23 mouse cellular contexts compared by ENCODE assay signal in genomic region chr2:174119259-174119658, GRCm38 (mm10). TPM values are rescaled to one million over a fixed set of nuclear protein-coding genes. Genes with fewer than 3 reads are reported as not detected.
DNase-seq lines count a peak whose midpoint lies in the region; ATAC-seq and TF ChIP-seq lines count a peak whose summit lies in the region.
"Had no signal": no experiment of that assay in that cellular context is flagged by ENCODE, and none has a peak within 500 bp of the region (broad histone marks: within the 10 kb centered on the region; RNA-seq: fewer than 3 reads in every experiment).

No protein-coding gene starts in this region.

- 91% methylated on average over 11 of the region's 11 CpGs for WGBS in heart, embryonic 10.5 days
- WGBS in neural tube, embryonic 11.5 days = 93% methylated on average over 11 of the region's 11 CpGs
- 96% methylated on average over 11 of the region's 11 CpGs for WGBS in olfactory bulb, adult 2 months
- 95% methylated on average over 11 of the region's 11 CpGs for WGBS in stomach, postnatal 0 days

- peak; percentile 73 for DNase-seq in heart, embryonic 10.5 days (ENCODE audit: low spot score)
- DNase-seq in heart, postnatal 36 days = no peak
- peak; percentile 7 for DNase-seq in neural tube, embryonic 11.5 days (ENCODE audit: low spot score)
- DNase-seq in neural tube, embryonic 10.5 days (ENCODE audit: extremely low spot score, low spot score) = no peak
- DNase-seq in stomach, postnatal 0 days (ENCODE audit: low spot score) = peak; percentile 10
- DNase-seq in frontal cortex, postnatal 36 days (ENCODE audit: low spot score in 2 of 2) = no peak
- DNase-seq: adrenal gland, adult 2 months; adrenal gland, postnatal 10 days; adrenal gland, postnatal 25 days; cerebellum, adult 11 months; cerebellum, adult 18-20 months; cerebellum, adult 8-10 months; cerebellum, adult 9-11 months; cerebellum, postnatal 14 days; cerebellum, postnatal 36 days; embryo, embryonic 11 days had no signal

- no peak overlapping the region for H3K9ac ChIP-seq in neural tube, embryonic 11.5 days (ENCODE audit: low read length)
- H3K9ac ChIP-seq in stomach, postnatal 0 days (ENCODE audit: low read length) = no peak overlapping the region
- H3K9ac ChIP-seq: embryonic facial prominence, embryonic 13.5 days; embryonic facial prominence, embryonic 15.5 days; forebrain, embryonic 12.5 days had no signal

- no peak for ATAC-seq in neural tube, embryonic 11.5 days (ENCODE audit: insufficient read depth, low FRiP score, low TSS enrichment)
- no peak for ATAC-seq in stomach, postnatal 0 days (ENCODE audit: low FRiP score, low TSS enrichment)
- ATAC-seq: forebrain, embryonic 14.5 days had no signal

- H3K9me3 ChIP-seq in heart, embryonic 10.5 days = no peaks in the 10 kb centered on the region
- no peaks in the 10 kb centered on the region for H3K9me3 ChIP-seq in neural tube, embryonic 11.5 days (ENCODE audit: control insufficient read depth, low read length)
- H3K9me3 ChIP-seq in stomach, postnatal 0 days (ENCODE audit: control insufficient read depth, low read length) = no peaks in the 10 kb centered on the region
- H3K9me3 ChIP-seq: embryonic facial prominence, embryonic 15.5 days had no signal

- no peak for TF ChIP-seq POLR2A in olfactory bulb, adult 2 months (IDR thresholded peaks at IDR 0.05; ENCODE audit: insufficient read depth, low read depth, low read length)

- H3K36me3 ChIP-seq in heart, embryonic 10.5 days = peaks cover 95% of the 10 kb centered on the region
- H3K36me3 ChIP-seq in neural tube, embryonic 11.5 days (ENCODE audit: control insufficient read depth, insufficient read depth, low read length) = peaks cover 7% of the 10 kb centered on the region; the same call in 1 of the 2 replicates
- H3K36me3 ChIP-seq in stomach, postnatal 0 days (ENCODE audit: control insufficient read depth, insufficient read depth, low read length) = peaks cover 43% of the 10 kb centered on the region

- TF ChIP-seq CTCF in olfactory bulb, adult 2 months (IDR thresholded peaks at IDR 0.05; ENCODE audit: insufficient read depth, low read depth, low read length) = peak; percentile 13; the same call in 1 of the 2 replicates
- TF ChIP-seq CTCF in stomach, postnatal 0 days (IDR thresholded peaks at IDR 0.05; ENCODE audit: low read depth) = no peak

- no peak overlapping the region for H3K4me3 ChIP-seq in heart, embryonic 10.5 days
- H3K4me3 ChIP-seq in neural tube, embryonic 11.5 days (ENCODE audit: low read depth, low read length) = no peak overlapping the region
- no peak overlapping the region for H3K4me3 ChIP-seq in olfactory bulb, adult 2 months (ENCODE audit: insufficient read depth, low read depth, low read length)
- H3K4me3 ChIP-seq in stomach, postnatal 0 days (ENCODE audit: low read depth, low read length) = no peak overlapping the region
- H3K4me3 ChIP-seq: embryonic facial prominence, embryonic 13.5 days; embryonic facial prominence, embryonic 15.5 days; erythroblast, embryonic 14.5 days; forebrain, embryonic 10.5 days; forebrain, embryonic 12.5 days had no signal

- H3K4me2 ChIP-seq in neural tube, embryonic 11.5 days (ENCODE audit: low read depth) = no peak overlapping the region
- H3K4me2 ChIP-seq in stomach, postnatal 0 days (replicated peaks; ENCODE audit: low read depth) = no peak overlapping the region
- H3K4me2 ChIP-seq: embryonic facial prominence, embryonic 13.5 days; embryonic facial prominence, embryonic 15.5 days; forebrain, embryonic 12.5 days had no signal

- no peak for TF ChIP-seq EP300 in stomach, postnatal 0 days (optimal IDR thresholded peaks at IDR 0.05)

- H3K4me1 ChIP-seq in heart, embryonic 10.5 days = peaks cover 8% of the 10 kb centered on the region
- 0 out of 2 replicates have a peak, but pooled peaks cover 3% of the 10 kb centered on the region for H3K4me1 ChIP-seq in neural tube, embryonic 11.5 days (ENCODE audit: control insufficient read depth, insufficient read depth, low read length)
- peaks cover 6% of the 10 kb centered on the region for H3K4me1 ChIP-seq in olfactory bulb, adult 2 months (ENCODE audit: control insufficient read depth, insufficient read depth, low read length)
- no peaks in the 10 kb centered on the region for H3K4me1 ChIP-seq in stomach, postnatal 0 days (replicated peaks; ENCODE audit: control insufficient read depth, insufficient read depth)
- H3K4me1 ChIP-seq: forebrain, embryonic 12.5 days had no signal

- intact Hi-C loops in heart, postnatal 36 days (cut with DNase I) = no loop called here

- H3K27me3 ChIP-seq in heart, embryonic 10.5 days (ENCODE audit: insufficient read depth, poor library complexity, severe bottlenecking) = no peaks in the 10 kb centered on the region
- no peaks in the 10 kb centered on the region for H3K27me3 ChIP-seq in neural tube, embryonic 11.5 days (ENCODE audit: control insufficient read depth, insufficient read depth, low read length)
- H3K27me3 ChIP-seq in stomach, postnatal 0 days (ENCODE audit: control insufficient read depth, insufficient read depth, low read length) = no peaks in the 10 kb centered on the region
- H3K27me3 ChIP-seq: embryonic facial prominence, embryonic 13.5 days; embryonic facial prominence, embryonic 15.5 days; forebrain, embryonic 12.5 days had no signal

- H3K27ac ChIP-seq in heart, embryonic 10.5 days = no peak overlapping the region
- H3K27ac ChIP-seq in neural tube, embryonic 11.5 days (ENCODE audit: low read depth, low read length) = no peak overlapping the region
- no peak overlapping the region for H3K27ac ChIP-seq in olfactory bulb, adult 2 months (ENCODE audit: insufficient read depth, low read depth, low read length)
- no peak overlapping the region for H3K27ac ChIP-seq in stomach, postnatal 0 days (replicated peaks)
- H3K27ac ChIP-seq: embryonic facial prominence, embryonic 13.5 days; embryonic facial prominence, embryonic 15.5 days; forebrain, embryonic 10.5 days; forebrain, embryonic 12.5 days had no signal

RNA-seq across cellular contexts. Expression of gene Npepl1, which starts 9.1 kb away (rescaled TPM):
- polyA plus RNA-seq in heart, embryonic 10.5 days (2016; fragmentation: Nextera tagmentation; extraction: Ambion mirVana) = 51.6 and 53.6 TPM in 2 replicates
- total RNA-seq in heart, postnatal 36 days (2021) = 10 to 100 TPM; 71.2 to 75.8 TPM
- 43.2 and 44.1 TPM in 2 replicates for polyA plus RNA-seq in neural tube, embryonic 11.5 days (2014; fragmentation: Nextera tagmentation; extraction: Ambion mirVana)
- polyA plus RNA-seq in olfactory bulb, adult 2 months (2012; ENCODE audit: insufficient read depth, insufficient read length, low replicate concordance, missing spikeins) = not detected in 2 replicates
- 41.0 and 44.6 TPM in 2 replicates for polyA plus RNA-seq in stomach, postnatal 0 days (2015; fragmentation: Nextera tagmentation; extraction: Ambion mirVana)

RNA-seq across cellular contexts. Expression of gene Stx16, which starts 43.2 kb away (rescaled TPM):
- polyA plus RNA-seq in heart, embryonic 10.5 days (2016; fragmentation: Nextera tagmentation; extraction: Ambion mirVana) = 10.1 and 11.9 TPM in 2 replicates
- total RNA-seq in heart, postnatal 36 days (2021) = 10 to 100 TPM; 20.5 to 23.7 TPM
- polyA plus RNA-seq in neural tube, embryonic 11.5 days (2014; fragmentation: Nextera tagmentation; extraction: Ambion mirVana) = 8.4 and 9.8 TPM in 2 replicates
- polyA plus RNA-seq in olfactory bulb, adult 2 months (2012; ENCODE audit: insufficient read depth, insufficient read length, low replicate concordance, missing spikeins) = 78.7 TPM in 1 of 2 replicates, not detected in the other
- 3.6 and 4.1 TPM in 2 replicates for polyA plus RNA-seq in stomach, postnatal 0 days (2015; fragmentation: Nextera tagmentation; extraction: Ambion mirVana)

Comparison
In these comparisons a context has a peak if more than half of its experiments do, and no peak if none do; other contexts are left out.
1. DNase-seq: peak in heart, embryonic 10.5 days (single experiment), neural tube, embryonic 11.5 days (single experiment) and stomach, postnatal 0 days (single experiment); none in heart, postnatal 36 days (0 of 2), neural tube, embryonic 10.5 days (single experiment) and frontal cortex, postnatal 36 days (0 of 2).
2. RNA of gene Npepl1, which starts 9.1 kb away (polyA plus RNA-seq): 51.6 to 53.6 TPM in heart, embryonic 10.5 days, 43.2 to 44.1 TPM in neural tube, embryonic 11.5 days and 41.0 to 44.6 TPM in stomach, postnatal 0 days; not detected in olfactory bulb, adult 2 months; every median in the first group is over 10 times any median in the second.